26 mouse cellular contexts compared by ENCODE assay signal in the genomic region with DNA sequence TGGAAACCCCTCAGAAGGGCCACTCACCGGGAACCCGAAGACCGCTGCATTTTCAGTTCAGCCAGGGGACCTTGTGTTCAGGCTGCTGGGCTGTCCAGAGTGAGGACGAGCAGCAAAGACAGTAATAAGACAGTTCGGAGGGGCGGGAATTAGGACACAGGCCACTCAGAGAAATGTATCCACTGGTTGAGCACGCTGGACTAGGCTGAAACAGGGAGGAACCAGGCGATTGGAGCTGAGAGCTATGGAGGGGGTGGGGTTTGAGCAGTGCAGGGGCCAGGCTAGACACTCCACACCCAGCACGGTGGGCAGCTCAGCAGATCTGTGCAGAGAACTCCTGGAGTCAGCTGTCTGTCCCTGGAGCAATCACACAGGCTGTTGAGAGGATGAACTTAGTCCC. TPM values are rescaled to one million over a fixed set of nuclear protein-coding genes. Genes with fewer than 3 reads are reported as not detected.
"Had no signal": no experiment of that assay in that cellular context is flagged by ENCODE, and none has a peak within 500 bp of the region (broad histone marks: within the 10 kb centered on the region; RNA-seq: fewer than 3 reads in every experiment).

Dmrtc1a (minus strand) TSS at position 101 of the 400 bp plus-strand sequence.
1700011M02Rik (plus strand) TSS at position 319 of the 400 bp plus-strand sequence.

RNA-seq across cellular contexts. Expression of gene Dmrtc1a, which starts in this region (rescaled TPM):
- polyA plus RNA-seq: inflammation-experienced regulatory T-cells, adult 6 months; large intestine, adult 2 months had no signal

RNA-seq across cellular contexts. Expression of gene 1700011M02Rik, which starts in this region (rescaled TPM):
- polyA plus RNA-seq: heart, embryonic 10.5 days; heart, embryonic 11.5 days; heart, embryonic 12.5 days; heart, embryonic 13.5 days; heart, embryonic 14.5 days; heart, embryonic 15.5 days; heart, embryonic 16.5 days; heart, postnatal 0 days; hindbrain, embryonic 10.5 days; hindbrain, embryonic 11.5 days; hindbrain, embryonic 12.5 days; hindbrain, embryonic 13.5 days; hindbrain, embryonic 14.5 days; hindbrain, embryonic 15.5 days; hindbrain, embryonic 16.5 days; hindbrain, postnatal 0 days; inflammation-experienced regulatory T-cells, adult 6 months; intestine, embryonic 14.5 days; intestine, embryonic 15.5 days; intestine, embryonic 16.5 days; intestine, postnatal 0 days; kidney, adult 2 months; kidney, embryonic 14.5 days; kidney, embryonic 15.5 days; kidney, postnatal 0 days; large intestine, adult 2 months had no signal
